Comparison of ENCODE assay signal across 20 mouse cellular contexts in genomic region chr10:25857954-25858616, GRCm38 (mm10).
DNase-seq lines count a peak whose midpoint lies in the region; ATAC-seq and TF ChIP-seq lines count a peak whose summit lies in the region.
"Had no signal": no experiment of that assay in that cellular context is flagged by ENCODE, and none has a peak within 500 bp of the region (broad histone marks: within the 10 kb centered on the region; RNA-seq: fewer than 3 reads in every experiment).

No protein-coding gene starts in this region.

- DNase-seq in adrenal gland, postnatal 14 days, result peak; percentile 6
- DNase-seq in adrenal gland, adult 8-10 months, result no peak
- peak; percentile 5 for DNase-seq in kidney, postnatal 0 days (ENCODE audit: low spot score)
- DNase-seq in kidney, postnatal 25 days, result no peak
- peak; percentile 37 for DNase-seq in embryo, embryonic 11 days
- DNase-seq in left cerebral cortex, postnatal 36 days (ENCODE audit: low spot score in 2 of 2), result no peak
- DNase-seq: cerebellum, adult 9-10 months; gastrocnemius, adult 2 months; heart, postnatal 4 days; kidney, postnatal 4 days; liver; lung, postnatal 4 days; thymus, postnatal 25 days had no signal

- TF ChIP-seq CTCF in kidney, postnatal 0 days (IDR thresholded peaks at IDR 0.05; ENCODE audit: low read depth), result no peak

- no peaks in the 10 kb centered on the region for H3K36me3 ChIP-seq in kidney, postnatal 0 days (ENCODE audit: insufficient read depth, low read length)
- H3K36me3 ChIP-seq in neural tube, embryonic 13.5 days, result no peaks in the 10 kb centered on the region
- H3K36me3 ChIP-seq in hindbrain, embryonic 13.5 days, result no peaks in the 10 kb centered on the region
- H3K36me3 ChIP-seq: heart, embryonic 15.5 days; limb, embryonic 10.5 days; stomach, embryonic 15.5 days had no signal

- intact Hi-C loops in left cerebral cortex, postnatal 36 days (cut with DNase I), result no loop called here

- no peaks in the 10 kb centered on the region for H3K27me3 ChIP-seq in kidney, postnatal 0 days (ENCODE audit: insufficient read depth, low read length)
- no peaks in the 10 kb centered on the region for H3K27me3 ChIP-seq in neural tube, embryonic 13.5 days
- no peaks in the 10 kb centered on the region for H3K27me3 ChIP-seq in hindbrain, embryonic 13.5 days
- H3K27me3 ChIP-seq: heart, embryonic 15.5 days; stomach, embryonic 15.5 days had no signal

- no peak overlapping the region for H3K9ac ChIP-seq in kidney, postnatal 0 days (ENCODE audit: low read depth, low read length)
- H3K9ac ChIP-seq in neural tube, embryonic 13.5 days, result no peak overlapping the region
- H3K9ac ChIP-seq in hindbrain, embryonic 13.5 days, result no peak overlapping the region
- H3K9ac ChIP-seq: heart, embryonic 15.5 days; stomach, embryonic 15.5 days had no signal

- no peak overlapping the region for H3K4me3 ChIP-seq in kidney, postnatal 0 days (replicated peaks; ENCODE audit: low read depth, low read length)
- H3K4me3 ChIP-seq in neural tube, embryonic 13.5 days, result no peak overlapping the region
- H3K4me3 ChIP-seq in hindbrain, embryonic 13.5 days, result no peak overlapping the region
- H3K4me3 ChIP-seq: gastrocnemius, adult 2 months; heart, embryonic 15.5 days; limb, embryonic 10.5 days; stomach, embryonic 15.5 days had no signal

- no peaks in the 10 kb centered on the region for H3K4me1 ChIP-seq in kidney, postnatal 0 days (replicated peaks; ENCODE audit: insufficient read depth, low read length)
- peaks cover 10% of the 10 kb centered on the region for H3K4me1 ChIP-seq in neural tube, embryonic 13.5 days (replicated peaks)
- H3K4me1 ChIP-seq in hindbrain, embryonic 13.5 days (replicated peaks), result peaks cover 5% of the 10 kb centered on the region; the same call in 1 of the 2 replicates
- H3K4me1 ChIP-seq: heart, embryonic 15.5 days; stomach, embryonic 15.5 days had no signal

- H3K4me2 ChIP-seq in kidney, postnatal 0 days (ENCODE audit: low read length), result no peak overlapping the region
- H3K4me2 ChIP-seq in neural tube, embryonic 13.5 days, result no peak overlapping the region
- H3K4me2 ChIP-seq in hindbrain, embryonic 13.5 days, result no peak overlapping the region
- H3K4me2 ChIP-seq: heart, embryonic 15.5 days; stomach, embryonic 15.5 days had no signal

- 41% methylated on average over 10 of the region's 10 CpGs for WGBS in kidney, postnatal 0 days
- WGBS in neural tube, embryonic 13.5 days, result 33% methylated on average over 10 of the region's 10 CpGs
- 63% methylated on average over 10 of the region's 10 CpGs for WGBS in hindbrain, embryonic 13.5 days

- no peak overlapping the region for H3K27ac ChIP-seq in kidney, postnatal 0 days
- H3K27ac ChIP-seq in neural tube, embryonic 13.5 days (replicated peaks), result no peak overlapping the region
- H3K27ac ChIP-seq in hindbrain, embryonic 13.5 days, result no peak overlapping the region
- H3K27ac ChIP-seq: gastrocnemius, adult 2 months; heart, embryonic 15.5 days; limb, embryonic 10.5 days; stomach, embryonic 15.5 days had no signal

- ATAC-seq in kidney, postnatal 0 days (replicated peaks; ENCODE audit: low FRiP score, low read depth), result no peak
- ATAC-seq in neural tube, embryonic 13.5 days (ENCODE audit: low read depth), result peak; percentile 43; the same call in 1 of the 2 replicates
- ATAC-seq in hindbrain, embryonic 13.5 days (ENCODE audit: low FRiP score), result no peak
- ATAC-seq: CD4-positive, CD25-positive, alpha-beta regulatory T cell, adult 4 months; intestine, postnatal 0 days had no signal

- H3K9me3 ChIP-seq in kidney, postnatal 0 days (replicated peaks; ENCODE audit: low read length), result no peaks in the 10 kb centered on the region
- no peaks in the 10 kb centered on the region for H3K9me3 ChIP-seq in neural tube, embryonic 13.5 days
- no peaks in the 10 kb centered on the region for H3K9me3 ChIP-seq in hindbrain, embryonic 13.5 days
- H3K9me3 ChIP-seq: heart, embryonic 15.5 days; limb, embryonic 10.5 days; stomach, embryonic 15.5 days had no signal

Comparison
In these comparisons a context has a peak if more than half of its experiments do, and no peak if none do; other contexts are left out.
1. DNase-seq: peak in adrenal gland, postnatal 14 days (single experiment), kidney, postnatal 0 days (single experiment) and embryo, embryonic 11 days (single experiment); none in adrenal gland, adult 8-10 months (single experiment), kidney, postnatal 25 days (0 of 2) and left cerebral cortex, postnatal 36 days (0 of 2).